Mouse (Mus musculus): ENCODE data around the gene Sp6.

Sp6 gene

GRCm38 (mm10) chr11:97013121-97013670, at the start of gene Sp6:
TSS of gene Sp6 (plus strand) at chr11:97013394.
- DNase-seq (ENCODE audit: extremely low read depth, insufficient read length, low spot score), result no peak

- peak; percentile 55 for DNase-seq (ENCODE audit: extremely low read depth, insufficient read length, low spot score)
These were observed 49.6 kb upstream of the Sp6 start for GRCm38 (mm10) chr11:96963580-96963979.

GRCm38 (mm10) chr11:96966172-96966571, 47.0 kb upstream of the Sp6 start:
- DNase-seq (ENCODE audit: extremely low read depth, insufficient read length, low spot score), result no peak

- DNase-seq (ENCODE audit: extremely low read depth, insufficient read length, low spot score), result peak; percentile 38
These were observed 46.2 kb upstream of the Sp6 start for GRCm38 (mm10) chr11:96966914-96967543.

- DNase-seq (ENCODE audit: extremely low read depth, insufficient read length, low spot score), result no peak
These were observed 45.5 kb upstream of the Sp6 start for GRCm38 (mm10) chr11:96967544-96968269.

- no peak for DNase-seq (ENCODE audit: extremely low read depth, insufficient read length, low spot score)
These were observed 44.7 kb upstream of the Sp6 start for GRCm38 (mm10) chr11:96968476-96968875.

- DNase-seq (ENCODE audit: extremely low read depth, insufficient read length, low spot score), result peak; percentile 46
These were observed 43.9 kb upstream of the Sp6 start for GRCm38 (mm10) chr11:96969280-96969722.

- DNase-seq (ENCODE audit: extremely low read depth, insufficient read length, low spot score), result peak; percentile 68
These were observed 43.4 kb upstream of the Sp6 start for GRCm38 (mm10) chr11:96969746-96970145.

GRCm38 (mm10) chr11:96970341-96970740, 42.9 kb upstream of the Sp6 start:
- no peak for DNase-seq (ENCODE audit: extremely low read depth, insufficient read length, low spot score)

- DNase-seq (ENCODE audit: extremely low read depth, insufficient read length, low spot score), result no peak
These were observed 40.3 kb upstream of the Sp6 start for GRCm38 (mm10) chr11:96972906-96973305.

- no peak for DNase-seq (ENCODE audit: extremely low read depth, insufficient read length, low spot score)
These were observed 39.7 kb upstream of the Sp6 start for GRCm38 (mm10) chr11:96973426-96973964.

GRCm38 (mm10) chr11:96974813-96975212, 38.4 kb upstream of the Sp6 start:
- no peak for DNase-seq (ENCODE audit: extremely low read depth, insufficient read length, low spot score)

GRCm38 (mm10) chr11:96975511-96976378, 37.4 kb upstream of the Sp6 start:
- DNase-seq (ENCODE audit: extremely low read depth, insufficient read length, low spot score), result peak; percentile 57

- DNase-seq (ENCODE audit: extremely low read depth, insufficient read length, low spot score), result no peak
These were observed 36.9 kb upstream of the Sp6 start for GRCm38 (mm10) chr11:96976379-96976687.

GRCm38 (mm10) chr11:96976911-96977591, 36.1 kb upstream of the Sp6 start:
- peak; percentile 91 for DNase-seq (ENCODE audit: extremely low read depth, insufficient read length, low spot score)

GRCm38 (mm10) chr11:96977606-96978400, 35.4 kb upstream of the Sp6 start:
- DNase-seq (ENCODE audit: extremely low read depth, insufficient read length, low spot score), result peak; percentile 97

- DNase-seq (ENCODE audit: extremely low read depth, insufficient read length, low spot score), result no peak
These were observed 34.6 kb upstream of the Sp6 start for GRCm38 (mm10) chr11:96978401-96979246.

- no peak for DNase-seq (ENCODE audit: extremely low read depth, insufficient read length, low spot score)
These were observed 33.9 kb upstream of the Sp6 start for GRCm38 (mm10) chr11:96979329-96979728.

- no peak for DNase-seq (ENCODE audit: extremely low read depth, insufficient read length, low spot score)
These were observed 33.2 kb upstream of the Sp6 start for GRCm38 (mm10) chr11:96980021-96980420.
